Mouse (Mus musculus): ENCODE measurements around the gene Olfr1411.

Gene Olfr1411

DNA sequence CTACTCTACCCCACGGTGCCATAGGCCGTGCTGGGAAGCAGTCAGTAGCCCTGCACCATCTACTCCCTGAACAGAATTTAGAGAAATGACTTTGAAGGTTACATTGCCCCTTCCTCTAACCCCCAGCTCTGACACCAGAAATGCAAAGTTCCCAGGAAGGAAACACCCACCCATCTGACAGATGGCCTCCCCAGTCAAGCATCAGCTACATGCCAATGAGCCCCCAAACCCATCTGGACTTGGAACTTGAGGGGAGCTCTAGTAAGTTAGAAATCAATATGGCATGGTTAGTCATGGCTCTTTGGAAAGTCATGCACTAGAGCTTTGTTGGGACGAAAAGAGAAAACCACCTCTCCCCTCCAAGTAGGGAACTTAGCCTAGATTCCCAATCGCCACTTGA is 44.5 kb downstream of the Olfr1411 start:
- DNase-seq (ENCODE audit: low spot score in 2 of 2), result no peak

DNA sequence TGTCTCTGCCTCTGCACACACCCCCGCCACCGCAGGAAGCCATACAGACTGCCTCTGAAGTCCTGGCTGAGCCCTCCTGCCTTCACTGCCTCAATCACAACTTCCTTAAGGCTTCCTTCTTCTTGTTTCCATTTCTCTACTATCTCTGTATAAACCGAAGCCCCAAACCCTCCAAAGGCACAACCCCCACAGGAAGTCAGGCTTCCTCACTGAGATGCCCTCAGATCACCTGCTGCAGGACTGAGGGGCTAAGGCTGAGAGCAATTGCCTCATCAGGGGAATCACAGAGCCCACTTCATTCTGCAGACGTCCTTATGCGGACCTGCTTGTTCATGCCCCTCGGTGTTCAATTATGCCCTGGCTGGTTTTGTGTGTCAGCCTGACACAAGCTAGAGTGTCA is 46.2 kb downstream of the Olfr1411 start:
- no peak for DNase-seq (ENCODE audit: low spot score in 2 of 2)

DNA sequence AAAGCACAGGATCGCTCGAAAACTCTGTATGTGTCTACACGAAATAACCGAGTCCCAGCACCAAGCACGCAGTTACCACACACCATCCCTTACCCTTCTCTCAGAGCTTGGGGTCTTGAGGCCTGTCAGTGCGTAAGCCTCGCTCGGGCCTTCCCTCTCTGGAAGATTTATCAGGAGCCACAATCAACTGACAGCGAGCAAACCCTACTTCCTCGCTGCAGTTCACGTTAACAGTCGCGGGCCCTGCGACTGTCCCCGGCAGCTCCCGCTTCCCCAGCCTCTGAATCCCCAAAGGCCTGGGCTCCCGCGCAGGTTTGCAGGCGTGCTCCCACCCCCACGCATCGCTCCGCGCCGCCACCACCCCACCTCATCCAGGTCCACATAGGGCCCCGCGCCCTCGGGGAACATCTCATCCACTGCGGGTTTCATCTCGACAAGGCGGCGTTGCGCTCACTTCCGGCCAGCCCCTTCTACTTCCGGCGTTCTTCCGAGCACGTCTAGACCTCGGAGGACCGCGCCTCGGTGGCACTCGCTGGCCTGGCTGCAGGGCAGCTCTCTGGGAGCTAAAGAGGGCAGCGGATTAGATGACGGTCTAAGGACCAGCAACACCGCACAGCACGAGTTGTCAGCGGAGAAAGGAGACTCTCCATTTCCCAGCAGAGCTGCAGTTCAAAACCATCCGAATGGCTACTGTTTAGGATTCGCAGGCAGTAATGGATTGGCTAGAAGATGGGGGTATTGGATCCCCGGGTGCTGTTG is 47.5 kb downstream of the Olfr1411 start, which contains the start of gene Cops9:
Gene Cops9 (minus strand): TSS at position 472 of the 759 bp plus-strand sequence.
- peak; percentile 74 to 81 for DNase-seq (ENCODE audit: low spot score in 2 of 2)

DNA sequence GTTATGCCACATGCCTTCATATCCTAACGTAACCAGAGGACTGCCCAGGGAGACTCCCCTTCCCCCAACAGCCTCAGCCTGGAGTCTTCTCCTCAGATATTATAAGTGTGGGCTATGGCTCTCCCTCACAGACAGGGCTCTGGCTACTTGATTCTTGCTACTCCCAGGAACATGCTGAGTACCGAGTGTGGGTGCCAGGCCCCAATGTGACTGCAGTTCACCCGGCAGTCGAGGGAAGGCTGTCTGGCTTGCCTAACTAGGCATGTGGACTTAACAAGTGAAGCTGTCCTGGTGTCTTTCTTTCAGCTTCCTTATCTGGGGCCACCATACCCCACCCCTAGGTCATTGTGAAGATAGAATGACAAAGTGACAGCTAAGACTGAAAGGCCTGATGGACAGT is 49.5 kb downstream of the Olfr1411 start:
- DNase-seq (ENCODE audit: low spot score in 2 of 2), result peak in 1 of 2 experiments; percentile 4

DNA sequence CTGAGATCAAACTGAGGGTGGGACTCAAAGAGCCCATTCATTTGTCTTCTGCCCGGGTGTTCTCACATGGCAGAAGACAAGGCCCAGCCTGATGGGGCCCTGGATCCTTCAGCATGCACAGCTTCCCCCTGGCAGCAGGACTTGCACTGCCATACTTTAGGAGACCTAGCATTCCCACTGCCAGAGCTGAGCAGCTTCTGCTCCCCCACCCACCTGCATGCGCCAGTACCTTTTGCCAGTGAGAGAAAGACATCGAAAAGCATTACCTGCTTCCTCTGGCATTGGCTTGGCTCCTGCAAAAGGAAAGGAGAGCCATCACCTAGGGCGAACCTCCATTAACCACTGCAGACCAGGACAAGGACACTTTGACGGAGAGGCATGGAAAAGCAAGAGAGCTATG is 50.7 kb downstream of the Olfr1411 start:
- DNase-seq (ENCODE audit: low spot score in 2 of 2), result peak in 1 of 2 experiments; percentile 1

- DNase-seq (ENCODE audit: low spot score in 2 of 2), result no peak
These were observed 51.9 kb downstream of the Olfr1411 start for GRCm38 (mm10) chr1:92646111-92646510.

- no peak for DNase-seq (ENCODE audit: low spot score in 2 of 2)
These were observed 52.4 kb downstream of the Olfr1411 start for GRCm38 (mm10) chr1:92646601-92647000.

- DNase-seq (ENCODE audit: low spot score in 2 of 2), result no peak
These were observed 52.8 kb downstream of the Olfr1411 start for GRCm38 (mm10) chr1:92647026-92647425.
